Mouse (Mus musculus): ENCODE results near the gene Agk. TPM values are rescaled to one million over a fixed set of nuclear protein-coding genes. Genes with fewer than 3 reads are reported as not detected.

The Agk gene
- total RNA-seq (2014; rRNA removed) (40.6 and 59.6 TPM in 2 replicates), polyA plus RNA-seq (2015; fragmentation: Nextera tagmentation; extraction: Ambion mirVana) (53.3 and 57.9 TPM in 2 replicates)

DNA sequence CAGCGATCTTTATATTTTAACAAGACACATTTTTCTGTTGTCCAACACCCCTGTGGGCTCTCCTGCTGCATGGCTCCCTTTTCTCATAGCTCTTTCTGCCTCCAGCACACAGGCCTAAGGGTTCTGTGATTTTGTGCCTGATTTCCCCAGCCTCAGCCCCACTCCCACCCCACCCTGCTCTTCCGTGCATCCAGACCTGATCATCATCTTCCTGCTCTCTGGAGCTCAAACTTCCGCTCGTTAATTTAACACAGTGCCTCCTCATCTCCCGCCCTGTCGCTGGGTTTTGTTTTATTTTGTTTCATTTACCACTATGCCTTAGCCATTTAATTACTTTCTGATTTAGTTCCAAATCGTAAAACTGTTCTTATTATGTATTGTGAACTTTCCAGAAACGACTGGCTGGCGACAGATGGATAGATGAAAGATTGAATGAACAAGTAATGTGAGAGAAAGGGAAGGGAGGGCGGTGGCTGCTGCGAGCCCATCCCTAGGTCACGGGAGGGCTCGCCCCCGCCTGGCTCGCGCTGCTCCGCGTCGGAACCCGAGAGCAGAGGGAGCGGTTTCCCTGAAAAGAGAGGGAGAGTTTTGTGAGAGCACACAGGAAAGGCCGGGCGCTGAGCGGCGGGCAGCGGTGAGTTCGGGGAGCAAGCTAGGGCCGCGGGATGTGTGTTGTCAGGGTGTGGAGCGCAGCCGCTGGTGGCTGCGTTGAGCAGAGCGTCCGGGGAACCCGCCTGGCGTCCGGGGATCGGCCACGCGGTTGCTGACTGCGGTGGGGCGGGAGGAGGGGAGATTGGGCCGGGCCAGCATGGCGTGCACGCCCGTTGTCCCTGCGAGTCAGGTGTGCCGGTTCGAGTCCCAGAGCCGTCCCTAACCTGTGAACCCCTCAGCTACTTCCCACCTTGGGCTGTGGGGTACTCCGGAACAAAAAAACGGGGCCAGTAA is at the start of gene Agk:
Agk (plus strand) TSS at position 276 of the 945 bp plus-strand sequence.
- peak within 1 kb of the TSS; percentile 90 for H3K27ac ChIP-seq
- peak; percentile 98 for ATAC-seq
- peaks cover 9% of the 10 kb centered on the region; the same call in 1 of the 2 replicates for H3K36me3 ChIP-seq (ENCODE audit: insufficient read depth, low read length)
- H3K9me3 ChIP-seq (ENCODE audit: low read length) = no peaks in the 10 kb centered on the region
- peak within 1 kb of the TSS; percentile 80 for H3K4me3 ChIP-seq (ENCODE audit: low read length)
- H3K9ac ChIP-seq (replicated peaks; ENCODE audit: low read length) = peak within 1 kb of the TSS; percentile 77
- H3K4me2 ChIP-seq (ENCODE audit: low read depth, low read length) = peak within 1 kb of the TSS; percentile 62
- H3K27me3 ChIP-seq (ENCODE audit: insufficient read depth, low read length) = no peaks in the 10 kb centered on the region
- peaks cover 6% of the 10 kb centered on the region; the same call in 1 of the 2 replicates for H3K4me1 ChIP-seq (ENCODE audit: insufficient read depth, low read length)
- DNase-seq (ENCODE audit: low spot score) = peak; percentile 88
- WGBS = 2% methylated on average over 51 of the region's 52 CpGs
- 0 out of 2 replicates have a peak, but pooled peaks have one; percentile 11 for TF ChIP-seq CTCF (IDR thresholded peaks at IDR 0.05; ENCODE audit: low read depth)

DNA sequence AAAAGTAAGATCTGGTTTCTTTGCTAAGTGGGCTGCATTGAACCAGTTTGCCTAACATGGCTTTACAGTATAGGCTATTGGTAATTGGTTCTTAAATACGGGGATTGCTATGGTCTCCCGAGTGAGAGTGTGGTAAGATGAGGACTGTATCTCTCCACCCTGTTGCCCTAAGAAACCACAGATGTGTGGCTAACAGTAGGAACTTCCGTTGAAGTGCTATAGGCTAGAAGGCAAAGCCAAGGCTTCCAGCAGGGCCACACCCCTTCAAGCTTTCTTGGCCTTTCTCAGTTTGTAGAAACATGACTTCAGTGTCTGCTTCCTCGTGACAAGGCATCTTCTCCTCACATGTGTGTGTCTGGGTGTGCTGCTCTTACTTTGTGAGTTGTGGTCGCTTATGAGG is 24.3 kb upstream of the Agk start:
- Histone ChIP-seq H3K9ac (replicated peaks; ENCODE audit: low read length) (no peak overlapping the region), H3K36me3 (ENCODE audit: insufficient read depth, low read length) (no peaks in the 10 kb centered on the region), H3K4me1 (ENCODE audit: insufficient read depth, low read length) (no peaks in the 10 kb centered on the region), H3K4me3 (ENCODE audit: low read length) (no peak overlapping the region), H3K27me3 (ENCODE audit: insufficient read depth, low read length) (no peaks in the 10 kb centered on the region), H3K27ac (no peak overlapping the region), H3K9me3 (ENCODE audit: low read length) (no peaks in the 10 kb centered on the region), H3K4me2 (ENCODE audit: low read depth, low read length) (no peak overlapping the region)
- 83% methylated on average over 5 of the region's 5 CpGs for WGBS
- ATAC-seq (no peak), DNase-seq (ENCODE audit: low spot score) (no peak)
- TF ChIP-seq CTCF (IDR thresholded peaks at IDR 0.05; ENCODE audit: low read depth) = no peak

DNA sequence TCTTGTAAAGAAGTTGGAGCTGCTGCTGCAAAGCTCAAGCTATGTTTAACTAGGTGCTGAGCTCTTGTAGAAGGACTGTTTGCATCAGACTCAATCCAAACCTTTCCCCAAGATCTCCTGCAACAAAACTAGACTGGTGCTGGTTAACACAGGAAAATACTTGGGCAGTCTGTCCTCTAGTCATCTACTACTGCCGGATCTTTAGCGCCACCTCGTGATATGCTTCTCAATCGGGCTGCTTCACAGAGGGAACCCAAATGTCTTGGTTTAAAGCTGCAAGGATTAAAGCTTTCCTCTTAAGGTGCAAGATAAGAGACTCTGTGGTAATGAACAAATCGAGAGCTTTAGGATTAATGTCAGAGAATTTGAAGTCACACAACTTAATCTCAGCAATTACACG is 21.6 kb upstream of the Agk start:
- ATAC-seq = peak; percentile 87
- DNase-seq (ENCODE audit: low spot score) = peak; percentile 90
- peak; percentile 87 for TF ChIP-seq CTCF (IDR thresholded peaks at IDR 0.05; ENCODE audit: low read depth)
- 13% methylated on average over 6 of the region's 6 CpGs for WGBS
- Histone ChIP-seq H3K4me1 (ENCODE audit: insufficient read depth, low read length) (no peaks in the 10 kb centered on the region), H3K27me3 (ENCODE audit: insufficient read depth, low read length) (no peaks in the 10 kb centered on the region), H3K9ac (replicated peaks; ENCODE audit: low read length) (no peak overlapping the region), H3K27ac (no peak overlapping the region), H3K4me2 (ENCODE audit: low read depth, low read length) (no peak overlapping the region), H3K4me3 (ENCODE audit: low read length) (no peak overlapping the region), H3K9me3 (ENCODE audit: low read length) (no peaks in the 10 kb centered on the region), H3K36me3 (ENCODE audit: insufficient read depth, low read length) (no peaks in the 10 kb centered on the region)

DNA sequence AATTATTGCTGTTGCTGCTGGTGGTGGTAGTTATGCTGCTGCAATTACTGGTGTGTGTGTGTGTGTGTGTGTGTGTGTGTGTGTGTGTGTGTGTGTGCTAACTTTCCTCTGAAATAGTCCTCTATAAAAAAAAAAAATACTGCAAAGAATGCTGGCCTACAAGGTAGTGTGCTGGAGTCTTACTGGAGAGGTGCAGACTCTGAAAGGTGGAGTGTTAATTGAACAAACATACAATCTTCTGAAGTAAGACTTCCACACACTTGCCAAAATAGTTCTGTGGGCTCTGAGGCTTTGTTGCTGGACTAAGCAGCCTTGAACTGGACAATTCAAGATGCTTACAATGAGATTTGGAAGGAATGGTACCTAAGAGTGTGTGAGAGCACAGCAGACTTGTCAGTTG is 20.0 kb upstream of the Agk start:
- no peak overlapping the region for H3K4me2 ChIP-seq (ENCODE audit: low read depth, low read length)
- H3K27ac ChIP-seq = no peak overlapping the region
- H3K27me3 ChIP-seq (ENCODE audit: insufficient read depth, low read length) = no peaks in the 10 kb centered on the region
- H3K36me3 ChIP-seq (ENCODE audit: insufficient read depth, low read length) = no peaks in the 10 kb centered on the region
- no peak overlapping the region for H3K4me3 ChIP-seq (ENCODE audit: low read length)
- H3K9ac ChIP-seq (replicated peaks; ENCODE audit: low read length) = no peak overlapping the region
- no peak for TF ChIP-seq CTCF (IDR thresholded peaks at IDR 0.05; ENCODE audit: low read depth)
- DNase-seq (ENCODE audit: low spot score) = no peak
- H3K4me1 ChIP-seq (ENCODE audit: insufficient read depth, low read length) = no peaks in the 10 kb centered on the region
- no peak for ATAC-seq
- H3K9me3 ChIP-seq (ENCODE audit: low read length) = no peaks in the 10 kb centered on the region

DNA sequence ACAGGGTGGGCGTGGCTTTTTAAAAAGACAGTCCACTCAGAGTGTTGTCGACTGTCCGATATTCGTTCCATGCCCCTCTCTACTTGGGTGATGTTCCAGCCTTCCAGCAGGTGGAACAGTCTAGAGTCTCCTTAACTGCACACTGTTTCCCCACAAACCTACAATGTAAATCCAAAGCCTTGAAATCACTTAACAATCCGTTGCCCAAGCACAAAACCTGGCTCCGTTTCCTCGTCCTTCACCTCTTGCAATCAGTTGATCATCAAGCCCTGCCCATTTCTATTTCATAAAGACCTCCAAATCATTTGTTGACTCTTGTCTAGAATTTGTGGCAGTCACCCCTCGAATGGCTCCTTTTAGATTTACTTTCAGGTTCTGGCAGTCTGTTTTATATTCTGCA is 1.4 kb downstream of the Agk start:
- H3K27ac ChIP-seq = no peak overlapping the region
- peak overlapping the region; percentile 62 for H3K4me2 ChIP-seq (ENCODE audit: low read depth, low read length)
- no peak overlapping the region for H3K9ac ChIP-seq (replicated peaks; ENCODE audit: low read length)
- ATAC-seq (no peak), DNase-seq (ENCODE audit: low spot score) (no peak)
- WGBS = 87% methylated on average over 8 of the region's 8 CpGs
- no peaks in the 10 kb centered on the region for H3K9me3 ChIP-seq (ENCODE audit: low read length)
- no peak for TF ChIP-seq CTCF (IDR thresholded peaks at IDR 0.05; ENCODE audit: low read depth)
- no peaks in the 10 kb centered on the region for H3K27me3 ChIP-seq (ENCODE audit: insufficient read depth, low read length)
- peaks cover 10% of the 10 kb centered on the region; the same call in 1 of the 2 replicates for H3K36me3 ChIP-seq (ENCODE audit: insufficient read depth, low read length)
- peak overlapping the region; percentile 80; the same call in 1 of the 2 replicates for H3K4me3 ChIP-seq (ENCODE audit: low read length)
- peaks cover 6% of the 10 kb centered on the region; the same call in 1 of the 2 replicates for H3K4me1 ChIP-seq (ENCODE audit: insufficient read depth, low read length)

DNA sequence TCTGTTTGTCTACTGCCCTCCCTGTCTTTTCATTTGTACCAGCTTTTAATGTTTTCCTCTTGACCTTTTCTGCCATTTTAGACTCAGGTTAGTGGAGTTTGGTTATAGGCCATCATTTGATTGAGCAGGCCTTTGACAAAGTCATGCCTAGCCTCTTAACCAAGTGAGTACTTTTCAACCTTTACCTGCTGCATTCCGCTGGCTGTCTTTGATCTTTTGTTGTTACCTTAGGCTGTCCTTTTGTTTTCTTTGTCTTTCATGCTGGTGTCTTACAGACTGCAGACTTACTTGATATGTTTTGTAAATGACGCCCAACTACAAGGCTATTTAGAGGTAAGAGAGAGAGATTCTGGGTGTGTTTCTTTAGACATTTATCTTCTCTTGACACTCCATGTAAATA is 8.5 kb downstream of the Agk start:
- Histone ChIP-seq H3K4me3 (ENCODE audit: low read length) (no peak overlapping the region), H3K36me3 (ENCODE audit: insufficient read depth, low read length) (peaks cover 28% of the 10 kb centered on the region), H3K4me2 (ENCODE audit: low read depth, low read length) (no peak overlapping the region), H3K9ac (replicated peaks; ENCODE audit: low read length) (no peak overlapping the region), H3K27me3 (ENCODE audit: insufficient read depth, low read length) (no peaks in the 10 kb centered on the region), H3K9me3 (ENCODE audit: low read length) (no peaks in the 10 kb centered on the region), H3K4me1 (ENCODE audit: insufficient read depth, low read length) (no peaks in the 10 kb centered on the region), H3K27ac (no peak overlapping the region)
- no peak for TF ChIP-seq CTCF (IDR thresholded peaks at IDR 0.05; ENCODE audit: low read depth)
- DNase-seq (ENCODE audit: low spot score) (no peak), ATAC-seq (no peak)
- 82% methylated on average over 2 of the region's 2 CpGs for WGBS

Data from hindbrain, postnatal 0 days (tissue).